Mouse (Mus musculus) effector memory CD4-positive, alpha-beta T cell, adult 7 months (primary cell): ENCODE results near the gene Gabrr1. TPM values are rescaled to one million over a fixed set of nuclear protein-coding genes. Genes with fewer than 3 reads are reported as not detected.

Source experiments
- polyA plus RNA-seq: library from polyadenylated mRNA; unstranded; fragments of 100-300 nt; shearing (Covaris generic); gene quantifications from one replicate; pipeline ENCODE4 v1.2.1, GENCODE M21; 2017

Gabrr1 gene
- not detected for polyA plus RNA-seq

GRCm38 (mm10) chr4:33132221-33132620 is at the start of gene Gabrr1:
Gabrr1 (plus strand) TSS chr4:33132521.

GRCm38 (mm10) chr4:33189735-33190036 is 57.4 kb downstream of the Gabrr1 start, which contains the start of gene Pm20d2:
Pm20d2 (minus strand) TSS chr4:33189737.

GRCm38 (mm10) chr4:33208881-33209841 is 76.8 kb downstream of the Gabrr1 start, which contains the start of gene Srsf12:
Srsf12 (plus strand) TSS chr4:33208991.

Other genes starting within 250 kb of the Gabrr1 start
- gene Ankrd6, start 181.7 kb upstream of the Gabrr1 start, polyA plus RNA-seq, result not detected
- gene Rragd, start 149.5 kb upstream of the Gabrr1 start, polyA plus RNA-seq, result 1.5 TPM
- 211 TPM for gene Ube2j1, start 101.1 kb upstream of the Gabrr1 start, polyA plus RNA-seq
- 1.9 TPM for gene Gabrr2, start 69.5 kb upstream of the Gabrr1 start, polyA plus RNA-seq
- not detected for gene Pm20d2, start 57.2 kb downstream of the Gabrr1 start, polyA plus RNA-seq
- 2.8 TPM for gene Srsf12, start 76.5 kb downstream of the Gabrr1 start, polyA plus RNA-seq
- gene Pnrc1, start 157.6 kb downstream of the Gabrr1 start, polyA plus RNA-seq, result 1,924 TPM
- 55.2 TPM for gene Rngtt, start 177.8 kb downstream of the Gabrr1 start, polyA plus RNA-seq